Mouse (Mus musculus): Measurements from ENCODE around the gene Lrrtm3.

DNA sequence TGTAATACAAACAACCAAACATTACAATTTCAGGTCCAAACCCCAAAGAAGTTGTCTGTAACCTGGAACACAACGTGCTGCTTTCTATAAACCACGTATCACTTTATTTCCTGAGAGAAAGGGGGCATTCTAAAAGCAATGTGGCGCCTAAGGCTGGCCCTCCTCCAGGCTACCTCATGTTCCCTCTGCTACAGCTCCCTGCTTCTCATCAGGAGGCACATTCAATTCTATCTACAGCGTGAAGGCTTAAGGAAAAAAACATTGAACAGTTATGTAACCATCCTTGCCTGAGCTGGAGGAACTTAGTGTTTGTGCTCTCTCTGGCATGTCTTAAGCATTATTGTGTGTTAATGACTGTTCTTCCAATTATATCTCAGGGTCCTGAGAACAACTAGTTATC lies 142.8 kb downstream of the Lrrtm3 start:
- TF ChIP-seq CTCF (IDR thresholded peaks at IDR 0.05; ENCODE audit: extremely low read depth, insufficient read depth, low read length) (no peak), POLR2A (IDR thresholded peaks at IDR 0.05; ENCODE audit: extremely low read depth, insufficient read depth, low read length) (no peak)
